Mouse (Mus musculus): Measurements from ENCODE around the gene Ksr2.

- TF ChIP-seq GATA1 (IDR thresholded peaks at IDR 0.05; ENCODE audit: low read length) (no peak), TAL1 (IDR thresholded peaks at IDR 0.05; ENCODE audit: low read length) (no peak)
These were observed 1.5 kb downstream of the Ksr2 start for GRCm38 (mm10) chr5:117415011-117415912.

Data from erythroblast, embryonic 14.5 days (primary cell).